Mouse (Mus musculus): ENCODE results near the gene Pdgfb. TPM values are rescaled to one million over a fixed set of nuclear protein-coding genes. Genes with fewer than 3 reads are reported as not detected.

Pdgfb gene
- polyA plus RNA-seq, 1 experiment = 0.08 TPM

GRCm38 (mm10) chr15:79946790-79947189, 68.0 kb downstream of the Pdgfb start:
- Histone ChIP-seq H3K36me3 (ENCODE audit: control insufficient read depth) (no peaks in the 10 kb centered on the region), H3K4me3 (replicated peaks) (no peak overlapping the region), H3K9me3 (ENCODE audit: control insufficient read depth, low read length) (no peaks in the 10 kb centered on the region; the same call in 1 of the 2 replicates), H3K4me1 (ENCODE audit: control insufficient read depth) (no peaks in the 10 kb centered on the region), H3K27me3 (ENCODE audit: control insufficient read depth) (peaks cover 16% of the 10 kb centered on the region)
- TF ChIP-seq TAL1 (IDR thresholded peaks at IDR 0.05; ENCODE audit: low read length) = no peak
- no peak for TF ChIP-seq GATA1 (IDR thresholded peaks at IDR 0.05; ENCODE audit: low read length)

GRCm38 (mm10) chr15:79946022-79946421, 68.8 kb downstream of the Pdgfb start:
- Histone ChIP-seq H3K4me3 (replicated peaks) (no peak overlapping the region), H3K36me3 (ENCODE audit: control insufficient read depth) (no peaks in the 10 kb centered on the region), H3K9me3 (ENCODE audit: control insufficient read depth, low read length) (no peaks in the 10 kb centered on the region; the same call in 1 of the 2 replicates), H3K27me3 (ENCODE audit: control insufficient read depth) (peaks cover 16% of the 10 kb centered on the region), H3K4me1 (ENCODE audit: control insufficient read depth) (no peaks in the 10 kb centered on the region)
- TF ChIP-seq TAL1 (IDR thresholded peaks at IDR 0.05; ENCODE audit: low read length) (no peak), GATA1 (IDR thresholded peaks at IDR 0.05; ENCODE audit: low read length) (no peak)

Other genes starting within 250 kb of the Pdgfb start
- gene Dnal4, start 237.1 kb downstream of the Pdgfb start, polyA plus RNA-seq (2012) = 0.69 and 1.1 TPM in 2 replicates
- not detected in 2 replicates for gene Nptxr, start 210.2 kb downstream of the Pdgfb start, polyA plus RNA-seq (2012)
- gene Npcd, start 180.7 kb downstream of the Pdgfb start, polyA plus RNA-seq (2012) = not detected in 2 replicates
- 2.7 and 4.0 TPM in 2 replicates for gene Cbx6, start 180.3 kb downstream of the Pdgfb start, polyA plus RNA-seq (2012)
- gene Apobec3, start 123.3 kb downstream of the Pdgfb start, polyA plus RNA-seq (2012) = 0.03 and 0.07 TPM in 2 replicates
- gene Cbx7, start 43.9 kb downstream of the Pdgfb start, polyA plus RNA-seq (2012) = 0.28 and 0.50 TPM in 2 replicates
- 0.41 and 1.5 TPM in 2 replicates for gene Syngr1, start 76.4 kb upstream of the Pdgfb start, polyA plus RNA-seq (2012)
- gene Rpl3, start 76.9 kb upstream of the Pdgfb start, polyA plus RNA-seq (2012) = 12.0 and 25.2 TPM in 2 replicates
- gene Tab1, start 118.2 kb upstream of the Pdgfb start, polyA plus RNA-seq (2012) = 2.2 and 3.3 TPM in 2 replicates
- gene Mgat3, start 158.7 kb upstream of the Pdgfb start, polyA plus RNA-seq (2012) = not detected in 2 replicates
- gene Mief1, start 219.0 kb upstream of the Pdgfb start, polyA plus RNA-seq (2012) = 1.5 and 1.7 TPM in 2 replicates
- gene AC140267.1, start 220.9 kb upstream of the Pdgfb start, polyA plus RNA-seq (2012) = not detected in 2 replicates
- gene Atf4, start 240.2 kb upstream of the Pdgfb start, polyA plus RNA-seq (2012) = 65.1 and 68.9 TPM in 2 replicates
- 6.6 and 8.7 TPM in 2 replicates for gene Rps19bp1, start 249.3 kb upstream of the Pdgfb start, polyA plus RNA-seq (2012)

Data from erythroblast, embryonic 14.5 days (primary cell).